Mouse (Mus musculus) limb, embryonic 15.5 days (tissue): ENCODE results near the gene BC051665. TPM values are rescaled to one million over a fixed set of nuclear protein-coding genes. Genes with fewer than 3 reads are reported as not detected.

Source experiments
- ATAC-seq: fragments of 200-750 bp; cut with Nextera tagmentation; 2 replicates; pipeline ENCODE4 v1.8.0; 2017; ENCODE audit warnings: low read depth, moderate TSS enrichment; ENCODE audit not compliant: insufficient number of reproducible peaks, low FRiP score, low TSS enrichment
- H3K27ac ChIP-seq: fragments of 300-500 bp; sonication (generic); 2 replicates; pipeline ENCODE4 v1.5.1; 2015; ENCODE audit warnings: moderate library complexity, mild to moderate bottlenecking, inconsistent platforms
- H3K27me3 ChIP-seq: fragments of 300-500 bp; sonication (generic); 2 replicates; pipeline ENCODE4 v1.6.1; 2015; ENCODE audit warnings: inconsistent platforms
- H3K36me3 ChIP-seq: fragments of 300-500 bp; sonication (generic); 2 replicates; pipeline ENCODE4 v1.6.1; 2015; ENCODE audit warnings: inconsistent platforms
- H3K4me1 ChIP-seq: fragments of 300-500 bp; sonication (generic); 2 replicates; pipeline ENCODE4 v1.6.1; 2015; ENCODE audit warnings: inconsistent platforms
- H3K4me2 ChIP-seq: fragments of 300-500 bp; sonication (generic); 2 replicates; pipeline ENCODE4 v1.6.1; 2015; ENCODE audit warnings: mild to moderate bottlenecking, inconsistent platforms
- H3K4me3 ChIP-seq: fragments of 300-500 bp; sonication (generic); 2 replicates; pipeline ENCODE4 v1.5.1; 2015; ENCODE audit warnings: mild to moderate bottlenecking, inconsistent platforms
- H3K9ac ChIP-seq: fragments of 300-500 bp; sonication (generic); 2 replicates; pipeline ENCODE4 v1.6.1; 2015; ENCODE audit warnings: inconsistent platforms
- H3K9me3 ChIP-seq: fragments of 300-500 bp; sonication (generic); 2 replicates; pipeline ENCODE4 v1.6.1; 2016; ENCODE audit warnings: inconsistent platforms
- WGBS: fragments of 180-500 bp; shearing (Covaris S2); methylation state at CpG from one replicate; pipeline ENCODE4 v1.1.7; 2015; 5-methylcytosine and 5-hydroxymethylcytosine counted together
- polyA plus RNA-seq: library from polyadenylated mRNA; unstranded; fragments of >200 nt; fragmentation: Nextera tagmentation; extraction: Ambion mirVana; gene quantifications from 2 replicates; pipeline ENCODE4 v1.2.1, GENCODE M21; 2015

BC051665 gene
- polyA plus RNA-seq, 1 experiment from 2014 or later = not detected

DNA sequence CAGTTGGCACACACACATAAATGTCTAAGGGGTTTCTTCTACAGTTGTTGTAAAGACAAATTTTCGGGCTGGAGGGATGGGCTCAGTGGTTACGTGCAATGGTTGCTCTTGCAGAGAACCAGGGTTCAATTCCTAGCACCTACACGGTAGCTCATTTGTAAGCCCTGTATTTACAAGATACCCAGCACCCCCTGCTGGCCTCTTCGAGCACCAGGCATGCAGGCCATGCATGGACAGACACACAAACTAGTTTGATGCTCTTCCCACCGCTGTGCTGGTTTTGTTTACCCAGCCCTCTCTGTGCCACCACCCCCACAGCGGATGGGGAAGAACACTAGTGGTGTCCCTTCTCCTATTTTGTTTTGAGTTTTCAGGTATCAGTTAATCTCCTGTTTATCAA, 45.9 kb downstream of the BC051665 start:
- no peak for ATAC-seq
- WGBS = 86% methylated on average over 6 of the region's 6 CpGs
- Histone ChIP-seq H3K27me3 (no peaks in the 10 kb centered on the region), H3K27ac (no peak overlapping the region), H3K4me3 (no peak overlapping the region), H3K9me3 (no peaks in the 10 kb centered on the region), H3K9ac (no peak overlapping the region), H3K4me2 (no peak overlapping the region), H3K36me3 (peaks cover 27% of the 10 kb centered on the region), H3K4me1 (peaks cover 13% of the 10 kb centered on the region)

DNA sequence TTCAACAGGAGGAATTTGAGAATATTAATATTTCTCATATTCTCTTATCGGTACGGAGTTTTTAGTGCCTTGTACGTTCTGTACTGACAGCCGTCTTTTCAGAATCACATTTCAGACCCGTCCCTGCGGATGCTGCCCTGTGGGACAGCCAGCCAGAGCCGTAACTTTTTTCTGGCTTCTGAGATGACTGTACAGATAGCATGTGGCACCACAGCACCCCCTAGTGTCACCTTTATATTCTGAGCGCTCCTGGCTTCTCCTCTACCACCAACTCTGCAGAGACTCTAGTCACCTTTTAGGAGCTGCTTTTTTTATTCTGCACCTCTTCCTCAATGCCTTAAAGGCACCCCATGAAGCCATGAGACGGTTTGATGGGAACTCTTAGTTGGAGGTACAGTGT, 47.7 kb downstream of the BC051665 start:
- H3K4me3 ChIP-seq = peak overlapping the region; percentile 25

DNA sequence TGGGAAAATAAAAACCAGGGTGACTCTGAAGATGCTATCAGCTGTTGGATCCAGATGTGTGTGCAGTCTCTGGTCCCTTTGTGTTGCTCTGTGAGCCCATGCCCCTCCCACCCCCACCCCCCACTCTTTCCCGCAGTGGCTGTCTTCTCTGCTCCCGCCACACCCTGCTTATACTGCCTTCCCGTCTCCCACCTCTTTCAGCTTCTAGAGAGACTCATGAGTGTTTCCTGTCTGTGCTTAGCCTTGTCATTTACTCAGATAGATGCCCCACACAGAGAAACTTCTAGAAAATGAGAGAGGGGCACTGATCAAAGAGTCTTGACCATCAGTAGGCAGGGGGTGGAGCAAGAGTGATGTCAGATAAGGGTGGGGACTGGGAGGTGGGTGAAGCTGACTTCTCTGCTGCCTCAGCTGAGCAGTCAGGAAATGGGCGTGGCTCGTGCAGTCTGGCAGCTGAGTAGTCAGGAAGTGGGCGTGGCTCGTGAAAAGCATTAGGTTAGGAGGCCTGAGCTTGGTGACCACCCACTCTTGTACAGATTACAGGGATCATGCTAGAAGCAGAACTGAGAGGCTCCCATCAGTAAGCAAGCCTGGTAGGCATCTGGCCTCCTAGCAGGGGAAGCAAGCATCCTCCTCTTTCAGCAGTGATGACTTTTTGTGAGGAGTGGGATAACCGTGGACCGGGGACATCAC, 48.4 kb downstream of the BC051665 start:
- Histone ChIP-seq H3K4me2 (peak overlapping the region; percentile 47), H3K4me3 (peak overlapping the region; percentile 25), H3K36me3 (peaks cover 37% of the 10 kb centered on the region), H3K27me3 (no peaks in the 10 kb centered on the region), H3K27ac (peak overlapping the region; percentile 80), H3K9ac (no peak overlapping the region), H3K4me1 (peaks cover 10% of the 10 kb centered on the region; the same call in 1 of the 2 replicates), H3K9me3 (no peaks in the 10 kb centered on the region)
- 12% methylated on average over 9 of the region's 9 CpGs for WGBS
- ATAC-seq = peak; percentile 69

More for the DNA sequence above, 47.7 kb downstream of the BC051665 start:
- Histone ChIP-seq H3K36me3 (peaks cover 33% of the 10 kb centered on the region), H3K9ac (no peak overlapping the region), H3K4me1 (peaks cover 10% of the 10 kb centered on the region; the same call in 1 of the 2 replicates), H3K27me3 (no peaks in the 10 kb centered on the region), H3K27ac (peak overlapping the region; percentile 80), H3K9me3 (no peaks in the 10 kb centered on the region), H3K4me2 (peak overlapping the region; percentile 47)
- peak; percentile 54; the same call in 1 of the 2 replicates for ATAC-seq
- WGBS = 6% methylated on average over 9 of the region's 9 CpGs

DNA sequence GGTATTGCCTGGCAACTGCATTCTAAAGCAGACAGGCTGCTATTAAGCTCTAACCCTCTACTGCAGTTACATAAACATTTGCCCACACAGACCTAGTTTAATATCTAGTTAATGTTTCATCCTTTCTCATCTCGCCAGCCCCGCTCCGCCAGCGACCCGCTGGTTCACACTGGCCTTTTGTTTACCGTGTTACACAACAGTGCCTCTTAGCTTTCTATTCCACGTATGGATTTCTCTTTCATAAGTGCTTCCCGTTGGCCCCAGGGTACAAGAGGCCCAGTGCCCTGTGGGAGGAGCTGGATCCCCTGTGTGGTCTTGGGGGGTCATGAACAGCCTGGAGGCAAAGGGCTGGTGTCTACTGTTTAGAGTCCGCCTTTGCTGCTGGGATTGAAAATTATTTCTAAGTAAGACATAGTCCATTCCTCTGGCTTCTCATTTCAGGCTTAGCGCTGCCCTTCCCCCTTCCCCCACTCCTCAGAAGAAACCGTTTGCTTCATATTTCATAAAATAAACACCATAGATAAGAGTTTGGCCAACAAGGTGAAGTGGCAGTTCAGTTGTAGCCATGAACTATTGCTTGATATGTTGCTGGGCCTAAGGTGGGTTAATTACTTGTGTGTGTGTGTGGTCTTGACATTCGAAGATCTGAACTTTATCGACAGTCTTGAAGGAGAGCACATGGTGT, 49.6 kb downstream of the BC051665 start:
- Histone ChIP-seq H3K9me3 (no peaks in the 10 kb centered on the region), H3K4me2 (no peak overlapping the region), H3K4me3 (no peak overlapping the region), H3K36me3 (peaks cover 45% of the 10 kb centered on the region), H3K4me1 (peaks cover 10% of the 10 kb centered on the region; the same call in 1 of the 2 replicates), H3K27me3 (no peaks in the 10 kb centered on the region), H3K9ac (no peak overlapping the region), H3K27ac (no peak overlapping the region)
- ATAC-seq = no peak
- WGBS = 76% methylated on average over 13 of the region's 13 CpGs

DNA sequence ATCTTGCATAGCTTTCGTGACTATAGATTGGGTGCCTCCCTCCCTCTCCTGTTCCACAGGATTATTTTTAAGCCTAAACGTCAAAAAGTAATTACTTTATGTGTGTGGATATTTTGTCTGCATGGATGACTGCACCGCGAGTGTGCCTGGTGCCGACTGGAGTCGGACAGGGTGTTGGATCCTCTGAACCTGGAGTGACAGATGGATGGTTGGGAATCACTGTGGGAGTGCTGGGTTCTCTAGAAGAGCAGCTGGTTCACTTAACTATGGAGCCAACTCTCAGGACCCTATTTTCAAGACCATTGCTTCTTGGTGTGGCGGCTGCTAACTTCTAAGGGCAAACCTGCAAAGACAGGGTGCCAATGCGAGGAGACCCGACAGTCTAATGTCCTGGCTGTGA, 50.9 kb downstream of the BC051665 start:
- peaks cover 49% of the 10 kb centered on the region for H3K36me3 ChIP-seq
- H3K9me3 ChIP-seq = no peaks in the 10 kb centered on the region
- no peak for ATAC-seq
- peaks cover 10% of the 10 kb centered on the region; the same call in 1 of the 2 replicates for H3K4me1 ChIP-seq
- no peaks in the 10 kb centered on the region for H3K27me3 ChIP-seq
- H3K4me3 ChIP-seq = no peak overlapping the region
- H3K4me2 ChIP-seq = no peak overlapping the region
- 88% methylated on average over 9 of the region's 9 CpGs for WGBS
- H3K27ac ChIP-seq = no peak overlapping the region
- no peak overlapping the region for H3K9ac ChIP-seq

Other genes starting within 250 kb of the BC051665 start
- 19.6 and 22.8 TPM in 2 replicates for gene Dapk1, start 184.4 kb downstream of the BC051665 start, polyA plus RNA-seq
- gene Ctsll3, start 16.5 kb upstream of the BC051665 start, polyA plus RNA-seq = 1.3 and 1.4 TPM in 2 replicates
- 0.23 and 0.36 TPM in 2 replicates for gene 4930486L24Rik, start 78.1 kb upstream of the BC051665 start, polyA plus RNA-seq
- not detected in 2 replicates for gene Gm49392, start 110.5 kb upstream of the BC051665 start, polyA plus RNA-seq
- gene Ctla2b, start 111.1 kb upstream of the BC051665 start, polyA plus RNA-seq = 4.1 and 5.5 TPM in 2 replicates
- not detected in 2 replicates for gene Tpbpb, start 118.5 kb upstream of the BC051665 start, polyA plus RNA-seq
- gene Gm49393, start 149.2 kb upstream of the BC051665 start, polyA plus RNA-seq = not detected in 2 replicates
- 2.1 and 2.9 TPM in 2 replicates for gene Gm49391, start 150.2 kb upstream of the BC051665 start, polyA plus RNA-seq
- gene Ctla2a, start 150.3 kb upstream of the BC051665 start, polyA plus RNA-seq = 29.7 and 31.1 TPM in 2 replicates
- not detected in 2 replicates for gene Tpbpa, start 155.6 kb upstream of the BC051665 start, polyA plus RNA-seq
- gene Ctsj, start 219.6 kb upstream of the BC051665 start, polyA plus RNA-seq = not detected in 2 replicates